In the genomic region with DNA sequence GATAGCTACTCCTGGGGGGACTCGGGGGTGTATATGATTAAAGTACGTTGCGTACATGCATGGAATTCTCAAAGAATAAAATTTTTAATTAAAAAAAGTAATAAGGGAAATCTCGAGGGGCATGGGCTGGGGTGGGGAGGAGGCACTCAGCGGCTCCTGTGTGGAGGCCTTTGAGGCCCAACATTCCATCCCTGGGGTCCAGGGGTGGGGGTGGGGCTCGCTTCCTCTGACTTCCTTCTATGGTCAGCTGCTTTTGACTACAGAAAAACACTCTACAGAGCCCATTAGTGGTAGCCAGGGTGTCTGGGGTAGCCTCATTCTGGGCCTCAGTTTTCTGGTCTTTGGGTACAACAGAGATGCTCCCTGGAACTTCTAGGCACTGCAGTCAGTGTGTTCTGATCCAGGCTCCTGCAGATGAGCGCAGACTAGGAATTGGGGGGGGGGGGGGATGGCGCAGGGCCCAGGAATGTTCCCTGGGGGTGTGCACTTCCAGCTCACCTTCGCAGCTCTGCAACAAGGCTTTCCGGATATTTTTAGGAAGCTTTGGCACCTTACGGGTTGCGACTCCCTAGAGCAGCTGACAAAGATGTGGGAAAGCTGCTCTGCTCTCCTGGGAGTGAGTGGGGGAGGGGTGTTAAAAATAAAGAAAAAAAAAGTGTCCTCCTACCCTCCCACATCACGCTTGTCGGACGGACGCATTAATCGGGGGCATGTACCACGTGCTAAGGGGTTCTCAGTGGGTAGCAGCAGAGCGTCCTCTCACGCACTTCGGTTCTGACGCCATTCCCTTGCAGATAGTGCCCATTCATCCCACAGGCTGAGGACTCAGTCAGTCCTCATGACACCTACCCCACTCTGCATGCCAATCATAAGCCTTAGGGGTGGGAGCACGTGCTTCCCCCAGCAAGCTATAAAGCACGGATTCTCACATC, we compare ENCODE assay signal across 11 mouse cellular contexts.
DNase-seq lines count a peak whose midpoint lies in the region; ATAC-seq and TF ChIP-seq lines count a peak whose summit lies in the region.
"Had no signal": no experiment of that assay in that cellular context is flagged by ENCODE, and none has a peak within 500 bp of the region (broad histone marks: within the 10 kb centered on the region; RNA-seq: fewer than 3 reads in every experiment).

No protein-coding gene starts in this region.

- WGBS in kidney, embryonic 15.5 days: 46% methylated on average over 24 of the region's 24 CpGs
- WGBS in limb, embryonic 12.5 days: 50% methylated on average over 24 of the region's 24 CpGs

- H3K9ac ChIP-seq in kidney, embryonic 15.5 days: no peak overlapping the region
- 0 out of 2 replicates have a peak overlapping the region, but pooled peaks have one; percentile 12 for H3K9ac ChIP-seq in limb, embryonic 12.5 days (replicated peaks)
- H3K9ac ChIP-seq: limb, embryonic 15.5 days had no signal

- ATAC-seq in kidney, embryonic 15.5 days (replicated peaks; ENCODE audit: low FRiP score): peak; percentile 43; the same call in 1 of the 2 replicates
- no peak; the same call in 1 of the 2 replicates for ATAC-seq in limb, embryonic 12.5 days (ENCODE audit: insufficient number of reproducible peaks, insufficient read depth, low FRiP score, low TSS enrichment, low read depth)
- ATAC-seq: intestine, embryonic 16.5 days had no signal

- H3K4me2 ChIP-seq in kidney, embryonic 15.5 days: peak overlapping the region; percentile 34
- H3K4me2 ChIP-seq in limb, embryonic 12.5 days: peak overlapping the region; percentile 11; the same call in 1 of the 2 replicates
- H3K4me2 ChIP-seq: limb, embryonic 15.5 days had no signal

- H3K27ac ChIP-seq in kidney, embryonic 15.5 days: no peak overlapping the region
- H3K27ac ChIP-seq in limb, embryonic 12.5 days: no peak overlapping the region
- H3K27ac ChIP-seq: limb, embryonic 15.5 days had no signal

- DNase-seq in kidney, adult 8-10 months: no peak
- peak; percentile 80 for DNase-seq in brain, adult 2 months (ENCODE audit: low read depth, low spot score)
- peak; percentile 27 for DNase-seq in brain, embryonic 14.5 days (ENCODE audit: low read depth)
- no peak for DNase-seq in adrenal gland, postnatal 14 days
- no peak for DNase-seq in B cell, adult 2 months
- DNase-seq: adrenal gland, adult 2 months; cerebellum, adult 2 months had no signal

- no peak for TF ChIP-seq CTCF in brain, embryonic 14.5 days (IDR thresholded peaks at IDR 0.05; ENCODE audit: borderline replicate concordance, extremely low read depth, insufficient read depth, insufficient read length)

- H3K9me3 ChIP-seq in kidney, embryonic 15.5 days (replicated peaks): no peaks in the 10 kb centered on the region
- no peaks in the 10 kb centered on the region for H3K9me3 ChIP-seq in limb, embryonic 12.5 days
- H3K9me3 ChIP-seq: limb, embryonic 15.5 days had no signal

- no peak for TF ChIP-seq POLR2A in brain, embryonic 14.5 days (IDR thresholded peaks at IDR 0.05; ENCODE audit: borderline replicate concordance, extremely low read depth, insufficient read depth, insufficient read length, poor library complexity, severe bottlenecking)

- H3K27me3 ChIP-seq in kidney, embryonic 15.5 days: no peaks in the 10 kb centered on the region
- no peaks in the 10 kb centered on the region for H3K27me3 ChIP-seq in limb, embryonic 12.5 days
- H3K27me3 ChIP-seq: limb, embryonic 15.5 days had no signal

- H3K4me3 ChIP-seq in kidney, embryonic 15.5 days (replicated peaks): no peak overlapping the region
- H3K4me3 ChIP-seq in limb, embryonic 12.5 days (replicated peaks): no peak overlapping the region
- H3K4me3 ChIP-seq: limb, embryonic 15.5 days had no signal

- H3K4me1 ChIP-seq in kidney, embryonic 15.5 days: peaks cover 11% of the 10 kb centered on the region
- H3K4me1 ChIP-seq in limb, embryonic 12.5 days (replicated peaks): peaks cover 14% of the 10 kb centered on the region

- no peaks in the 10 kb centered on the region for H3K36me3 ChIP-seq in kidney, embryonic 15.5 days
- H3K36me3 ChIP-seq in limb, embryonic 12.5 days: no peaks in the 10 kb centered on the region
- H3K36me3 ChIP-seq: limb, embryonic 15.5 days had no signal

Comparison
In these comparisons a context has a peak if more than half of its experiments do, and no peak if none do; other contexts are left out.
1. DNase-seq: peak in brain, adult 2 months (single experiment) and brain, embryonic 14.5 days (single experiment); none in kidney, adult 8-10 months (0 of 2), adrenal gland, postnatal 14 days (single experiment) and B cell, adult 2 months (0 of 2).